Mouse (Mus musculus): ENCODE data around the gene Tmem235.

- TF ChIP-seq CTCF (IDR thresholded peaks at IDR 0.05; ENCODE audit: control insufficient read depth, insufficient read depth, insufficient replicate concordance, low read depth, low read length), result no peak
- no peak for TF ChIP-seq POLR2A (IDR thresholded peaks at IDR 0.05; ENCODE audit: control insufficient read depth, low read depth, low read length)
Measured at GRCm38 (mm10) chr11:117827386-117827785, 33.2 kb upstream of the Tmem235 start.
